Mouse (Mus musculus): ENCODE results near the gene Slc33a1.

DNA sequence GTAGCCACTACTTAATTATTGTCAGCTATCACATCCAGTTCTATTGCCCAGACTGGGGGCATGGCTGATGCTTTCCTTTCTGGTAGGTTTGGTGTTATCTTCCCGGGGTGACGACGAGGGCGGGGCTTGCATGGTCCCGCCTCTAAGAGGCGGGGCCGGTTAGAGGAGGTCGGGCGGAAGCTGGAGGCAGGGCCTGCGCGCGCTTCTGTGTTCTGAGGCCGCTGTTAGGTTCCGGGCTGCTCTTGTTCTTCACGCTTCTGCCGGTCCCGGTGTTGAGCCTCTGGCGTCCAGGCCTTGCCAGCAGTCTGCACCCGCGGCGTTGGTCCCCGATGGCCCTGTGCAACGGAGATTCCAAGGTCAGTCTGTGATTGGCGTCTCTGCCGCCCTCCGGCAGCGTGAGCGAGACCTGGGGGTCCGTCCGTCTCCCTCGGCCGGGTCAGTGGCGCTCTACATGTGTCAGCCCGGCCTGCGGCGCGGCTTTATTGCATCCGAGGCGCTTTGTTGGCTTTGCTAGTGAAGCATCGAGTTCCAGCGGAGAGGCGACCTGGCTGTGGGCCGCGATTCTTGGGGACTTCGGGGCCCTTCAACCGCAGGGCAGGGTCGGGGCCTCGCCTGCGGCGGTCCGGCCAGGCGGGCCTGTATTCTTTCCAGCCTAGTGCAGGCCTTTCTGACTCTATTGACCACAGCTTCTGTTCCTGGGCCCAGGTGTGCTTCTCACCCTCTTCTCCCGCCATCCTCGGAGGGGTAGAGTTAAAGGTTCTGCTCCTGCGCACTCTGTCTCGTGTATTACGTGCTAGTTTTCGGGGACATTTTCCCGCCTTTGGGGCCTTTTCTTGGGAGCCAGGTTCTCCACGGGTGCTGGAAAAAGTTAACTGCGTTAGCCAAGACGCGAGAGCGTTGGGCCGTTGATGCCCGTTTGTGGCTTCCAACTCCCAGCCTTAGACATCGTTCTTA is 11.7 kb upstream of the Slc33a1 start, which contains the start of gene Gmps:
- TF ChIP-seq SIN3A (IDR thresholded peaks at IDR 0.05; ENCODE audit: low read length) (peak; percentile 14; the same call in 1 of the 2 replicates), CTCF (conservative IDR thresholded peaks at IDR 0.05 in 1 of 2, IDR thresholded peaks at IDR 0.05 in 1 of 2; ENCODE audit: low read depth in 2 of 2, low read length in 2 of 2) (no peak)
